Mouse (Mus musculus): ENCODE data around the gene Abhd17b.
"Not testable (repeated sequence)": the region's sequence is repeated elsewhere in the genome, so short reads cannot be mapped to it uniquely, and the experiment has no call there.

Abhd17b gene

GRCm38 (mm10) chr19:21652285-21653171 is 457 bp upstream of the Abhd17b start, which contains the start of gene 1110059E24Rik:
Gene 1110059E24Rik, minus strand, starts transcription at chr19:21652976.
- DNase-seq (ENCODE audit: low spot score in 2 of 2), result peak; percentile 88 to 94

GRCm38 (mm10) chr19:21654788-21655187 is 1.8 kb downstream of the Abhd17b start:
- DNase-seq (ENCODE audit: low spot score in 2 of 2), result no peak

GRCm38 (mm10) chr19:21660734-21661133 is 7.7 kb downstream of the Abhd17b start:
- DNase-seq (ENCODE audit: low spot score in 2 of 2), result no peak

GRCm38 (mm10) chr19:21663756-21664456 is 10.9 kb downstream of the Abhd17b start:
- no peak for DNase-seq (ENCODE audit: low spot score in 2 of 2)

- no peak for DNase-seq (ENCODE audit: low spot score in 2 of 2)
Measured at GRCm38 (mm10) chr19:21669650-21670049, 16.7 kb downstream of the Abhd17b start.

GRCm38 (mm10) chr19:21674354-21675096 is 21.5 kb downstream of the Abhd17b start:
- DNase-seq (ENCODE audit: low spot score in 2 of 2), result no peak

- no peak for DNase-seq (ENCODE audit: low spot score in 2 of 2)
Measured at GRCm38 (mm10) chr19:21680091-21680490, 27.1 kb downstream of the Abhd17b start.

- no peak for DNase-seq (ENCODE audit: low spot score in 2 of 2)
Measured at GRCm38 (mm10) chr19:21680986-21681385, 28.0 kb downstream of the Abhd17b start.

GRCm38 (mm10) chr19:21713260-21714031 is 60.5 kb downstream of the Abhd17b start:
- peak; percentile 49 to 58 for DNase-seq (ENCODE audit: low spot score in 2 of 2)

- DNase-seq (ENCODE audit: low spot score in 2 of 2), result no peak
Measured at GRCm38 (mm10) chr19:21714278-21714883, 61.4 kb downstream of the Abhd17b start.

GRCm38 (mm10) chr19:21715005-21715442 is 62.0 kb downstream of the Abhd17b start:
- no peak for DNase-seq (ENCODE audit: low spot score in 2 of 2)

GRCm38 (mm10) chr19:21715515-21715914 is 62.5 kb downstream of the Abhd17b start:
- no peak for DNase-seq (ENCODE audit: low spot score in 2 of 2)

GRCm38 (mm10) chr19:21716456-21716855 is 63.5 kb downstream of the Abhd17b start:
- DNase-seq (ENCODE audit: low spot score in 2 of 2), result no peak

GRCm38 (mm10) chr19:21719206-21719605 is 66.2 kb downstream of the Abhd17b start:
- no peak for DNase-seq (ENCODE audit: low spot score in 2 of 2)

GRCm38 (mm10) chr19:21720950-21721349 is 68.0 kb downstream of the Abhd17b start:
- DNase-seq (ENCODE audit: low spot score in 2 of 2), result no peak

GRCm38 (mm10) chr19:21723280-21723679 is 70.3 kb downstream of the Abhd17b start:
- DNase-seq (ENCODE audit: low spot score in 2 of 2), result not testable (repeated sequence)

GRCm38 (mm10) chr19:21723911-21724655 is 71.1 kb downstream of the Abhd17b start:
- no peak for DNase-seq (ENCODE audit: low spot score in 2 of 2)

GRCm38 (mm10) chr19:21725168-21725567 is 72.2 kb downstream of the Abhd17b start:
- no peak for DNase-seq (ENCODE audit: low spot score in 2 of 2)

- no peak for DNase-seq (ENCODE audit: low spot score in 2 of 2)
Measured at GRCm38 (mm10) chr19:21727081-21727480, 74.1 kb downstream of the Abhd17b start.

- DNase-seq (ENCODE audit: low spot score in 2 of 2), result no peak
Measured at GRCm38 (mm10) chr19:21728342-21728741, 75.4 kb downstream of the Abhd17b start.

All from thymus, postnatal 10 days (tissue).